Mouse (Mus musculus): ENCODE measurements around the gene Cd27. TPM values are rescaled to one million over a fixed set of nuclear protein-coding genes. Genes with fewer than 3 reads are reported as not detected.

Cd27 gene
- total RNA-seq, 1 experiment from 2014 or later = 196 TPM

DNA sequence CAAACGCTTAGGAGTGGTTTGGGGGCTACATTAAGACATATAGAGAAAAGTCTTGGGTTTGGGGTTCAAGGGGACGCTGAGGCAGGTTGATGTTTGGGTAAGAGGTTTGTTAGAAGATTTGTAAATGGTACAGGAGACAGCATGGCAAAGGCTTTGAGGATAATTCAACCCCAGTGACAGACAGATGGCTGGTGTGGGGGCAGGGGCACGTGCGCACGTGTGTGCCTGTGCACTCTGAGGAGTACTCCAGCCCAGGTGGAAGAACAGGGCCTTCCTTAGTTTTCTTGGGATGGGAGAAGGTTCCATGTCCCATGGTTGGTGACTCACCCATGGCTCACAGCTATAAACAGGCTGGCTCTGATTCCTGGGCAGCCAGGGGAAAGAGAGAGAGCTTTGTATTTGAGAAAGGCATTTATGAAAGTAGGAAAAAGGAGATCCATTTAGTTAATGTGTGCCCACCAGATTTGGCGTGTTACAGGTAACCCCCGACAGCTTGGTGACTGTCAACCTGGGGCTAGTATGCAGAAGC lies 18.8 kb upstream of the Cd27 start:
- no peak for ATAC-seq (replicated peaks in 1 of 2; ENCODE audit: insufficient read depth in 1 of 2, low FRiP score in 2 of 2, low TSS enrichment in 1 of 2, low read depth in 1 of 2, poor library complexity in 2 of 2, severe bottlenecking in 2 of 2)

GRCm38 (mm10) chr6:125253863-125254715 lies 17.3 kb upstream of the Cd27 start:
- peak; percentile 81 to 84 for ATAC-seq (replicated peaks in 1 of 2; ENCODE audit: insufficient read depth in 1 of 2, low FRiP score in 2 of 2, low TSS enrichment in 1 of 2, low read depth in 1 of 2, poor library complexity in 2 of 2, severe bottlenecking in 2 of 2)

DNA sequence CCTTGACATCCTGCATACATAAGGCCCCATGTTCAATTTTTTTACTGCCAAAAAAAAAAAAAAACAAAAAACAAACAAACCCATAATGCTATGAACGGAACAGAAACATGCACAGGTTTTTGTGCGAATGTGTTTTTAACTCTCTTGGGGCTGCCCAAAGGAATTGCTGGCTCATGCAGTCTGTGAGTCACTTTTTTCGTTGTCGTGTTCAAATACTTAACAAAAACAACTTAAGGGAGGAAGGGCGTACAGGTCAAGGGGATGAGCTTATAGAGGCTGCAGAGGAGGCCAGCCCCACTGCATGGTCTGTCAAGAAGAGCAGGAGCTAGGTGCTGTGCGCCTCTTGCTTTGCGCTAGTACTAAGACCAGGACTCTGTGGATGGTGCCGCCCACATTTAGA lies 15.9 kb upstream of the Cd27 start:
- no peak for ATAC-seq (replicated peaks in 1 of 2; ENCODE audit: insufficient read depth in 1 of 2, low FRiP score in 2 of 2, low TSS enrichment in 1 of 2, low read depth in 1 of 2, poor library complexity in 2 of 2, severe bottlenecking in 2 of 2)

DNA sequence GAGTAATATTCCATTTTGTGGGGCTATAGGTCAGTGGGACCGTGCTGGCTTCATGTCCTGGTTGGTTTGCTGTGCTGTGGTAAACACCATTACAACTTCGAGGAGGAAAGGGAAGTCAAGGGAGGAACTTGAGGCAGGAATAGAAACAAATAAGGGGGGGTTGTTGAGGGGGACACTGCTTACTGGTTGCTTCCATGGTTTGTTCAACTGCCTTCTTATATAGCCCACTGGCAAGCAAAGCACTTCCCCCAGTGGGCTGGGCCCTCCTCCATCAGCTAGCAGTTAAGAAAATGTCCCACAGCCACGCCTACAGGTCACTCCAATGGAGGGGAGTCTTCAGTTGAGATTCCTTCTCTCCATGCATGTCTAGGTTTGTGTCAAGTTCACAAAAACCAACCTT lies 15.5 kb upstream of the Cd27 start:
- no peak for ATAC-seq (replicated peaks in 1 of 2; ENCODE audit: insufficient read depth in 1 of 2, low FRiP score in 2 of 2, low TSS enrichment in 1 of 2, low read depth in 1 of 2, poor library complexity in 2 of 2, severe bottlenecking in 2 of 2)

DNA sequence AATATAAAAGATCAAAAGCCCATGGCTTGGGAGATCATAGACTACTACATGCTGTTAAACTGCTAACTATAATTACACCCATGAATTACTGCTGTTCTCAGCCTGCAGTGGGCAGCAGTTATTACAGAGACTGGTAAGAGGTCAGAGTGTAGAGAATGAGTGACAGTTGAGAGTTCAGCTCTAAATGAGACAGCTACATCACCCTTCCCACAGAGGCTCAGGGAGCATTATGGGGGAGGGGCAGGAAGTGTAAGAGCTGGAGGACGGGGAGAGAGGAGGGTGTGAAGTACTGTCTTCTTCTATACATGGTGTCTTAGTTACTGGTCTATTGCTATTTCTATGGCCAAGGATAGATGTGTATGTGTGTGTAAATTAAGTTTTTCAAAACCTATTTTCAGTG lies 7.7 kb upstream of the Cd27 start:
- ATAC-seq (replicated peaks in 1 of 2; ENCODE audit: insufficient read depth in 1 of 2, low FRiP score in 2 of 2, low TSS enrichment in 1 of 2, low read depth in 1 of 2, poor library complexity in 2 of 2, severe bottlenecking in 2 of 2) = no peak

- peak; percentile 60 to 61 for ATAC-seq (replicated peaks in 1 of 2; ENCODE audit: insufficient read depth in 1 of 2, low FRiP score in 2 of 2, low TSS enrichment in 1 of 2, low read depth in 1 of 2, poor library complexity in 2 of 2, severe bottlenecking in 2 of 2)
These were observed 4.8 kb upstream of the Cd27 start for GRCm38 (mm10) chr6:125241566-125241965.

- no peak for ATAC-seq (replicated peaks in 1 of 2; ENCODE audit: insufficient read depth in 1 of 2, low FRiP score in 2 of 2, low TSS enrichment in 1 of 2, low read depth in 1 of 2, poor library complexity in 2 of 2, severe bottlenecking in 2 of 2)
These were observed 3.8 kb upstream of the Cd27 start for GRCm38 (mm10) chr6:125240617-125241016.

- no peak for ATAC-seq (replicated peaks in 1 of 2; ENCODE audit: insufficient read depth in 1 of 2, low FRiP score in 2 of 2, low TSS enrichment in 1 of 2, low read depth in 1 of 2, poor library complexity in 2 of 2, severe bottlenecking in 2 of 2)
These were observed 2.7 kb upstream of the Cd27 start for GRCm38 (mm10) chr6:125239547-125239946.

- peak; percentile 18 to 25; a peak in 2 of 4 replicates for ATAC-seq (replicated peaks in 1 of 2; ENCODE audit: insufficient read depth in 1 of 2, low FRiP score in 2 of 2, low TSS enrichment in 1 of 2, low read depth in 1 of 2, poor library complexity in 2 of 2, severe bottlenecking in 2 of 2)
These were observed 1.6 kb upstream of the Cd27 start for GRCm38 (mm10) chr6:125238396-125238795.

DNA sequence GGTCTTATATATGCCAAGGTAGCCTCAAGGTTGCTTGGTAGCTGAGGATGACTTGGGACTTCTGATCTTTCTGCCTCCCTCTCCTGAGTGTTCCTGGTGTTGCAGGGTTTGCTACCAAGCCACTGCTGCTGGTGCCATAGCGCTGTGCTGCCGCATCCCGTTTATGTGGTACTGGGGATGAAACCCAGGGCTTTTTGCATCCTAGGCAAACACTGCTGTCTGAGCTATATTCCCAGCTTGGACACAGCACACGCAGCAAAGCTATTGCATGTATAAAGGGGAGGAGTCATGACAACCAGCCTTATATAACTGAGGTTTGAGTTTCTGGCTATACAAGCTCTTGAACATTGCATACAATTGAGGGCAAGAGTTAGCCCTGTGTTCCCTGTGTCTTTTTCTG lies 611 bp upstream of the Cd27 start:
- peak; percentile 18 to 27; a peak in 3 of 4 replicates for ATAC-seq (replicated peaks in 1 of 2; ENCODE audit: insufficient read depth in 1 of 2, low FRiP score in 2 of 2, low TSS enrichment in 1 of 2, low read depth in 1 of 2, poor library complexity in 2 of 2, severe bottlenecking in 2 of 2)

GRCm38 (mm10) chr6:125236341-125236740 lies 469 bp downstream of the Cd27 start:
- no peak for ATAC-seq (replicated peaks in 1 of 2; ENCODE audit: insufficient read depth in 1 of 2, low FRiP score in 2 of 2, low TSS enrichment in 1 of 2, low read depth in 1 of 2, poor library complexity in 2 of 2, severe bottlenecking in 2 of 2)

- no peak for ATAC-seq (replicated peaks in 1 of 2; ENCODE audit: insufficient read depth in 1 of 2, low FRiP score in 2 of 2, low TSS enrichment in 1 of 2, low read depth in 1 of 2, poor library complexity in 2 of 2, severe bottlenecking in 2 of 2)
These were observed 2.3 kb downstream of the Cd27 start for GRCm38 (mm10) chr6:125234520-125234828.

DNA sequence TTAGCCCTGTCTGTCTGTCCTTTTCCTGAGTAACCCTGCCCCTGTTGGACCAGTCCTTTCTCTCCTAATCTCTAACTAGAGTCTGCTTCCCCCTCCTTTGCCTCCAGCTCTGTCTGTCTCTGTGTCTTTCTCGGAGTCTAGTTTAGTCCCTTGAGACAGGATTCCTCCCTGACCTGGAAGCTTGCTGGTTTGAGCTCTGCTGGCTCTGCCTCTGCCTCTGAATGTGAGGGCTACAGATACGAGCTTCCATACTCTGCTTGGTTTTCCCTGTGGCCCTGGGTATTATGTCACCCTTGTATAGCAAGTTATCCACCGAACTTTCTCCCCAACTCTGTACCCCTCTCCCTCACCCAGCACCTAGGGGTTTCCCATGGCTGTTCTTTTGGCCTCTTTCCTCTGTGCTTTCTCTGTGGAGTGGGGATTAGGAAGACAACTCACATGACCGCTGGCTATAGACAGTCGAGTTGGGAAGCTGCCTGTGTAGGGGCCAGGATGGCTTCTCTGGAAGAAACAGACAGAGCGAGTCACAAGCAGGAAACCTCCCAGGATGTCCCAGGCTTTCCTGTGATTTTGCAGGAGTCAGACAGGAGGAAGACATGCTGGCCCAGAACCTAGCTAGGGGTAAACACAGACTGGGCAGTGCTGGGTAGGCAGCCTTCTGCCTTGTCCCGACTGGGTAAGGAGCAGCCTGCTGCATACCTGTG lies 2.8 kb downstream of the Cd27 start:
- ATAC-seq (replicated peaks in 1 of 2; ENCODE audit: insufficient read depth in 1 of 2, low FRiP score in 2 of 2, low TSS enrichment in 1 of 2, low read depth in 1 of 2, poor library complexity in 2 of 2, severe bottlenecking in 2 of 2) = no peak

- ATAC-seq (replicated peaks in 1 of 2; ENCODE audit: insufficient read depth in 1 of 2, low FRiP score in 2 of 2, low TSS enrichment in 1 of 2, low read depth in 1 of 2, poor library complexity in 2 of 2, severe bottlenecking in 2 of 2) = no peak
These were observed 4.3 kb downstream of the Cd27 start for GRCm38 (mm10) chr6:125232516-125232915.

GRCm38 (mm10) chr6:125232045-125232437 lies 4.8 kb downstream of the Cd27 start:
- 0 out of 4 replicates have a peak, but pooled peaks of 1 of the 2 experiments have one; percentile 5 for ATAC-seq (replicated peaks in 1 of 2; ENCODE audit: insufficient read depth in 1 of 2, low FRiP score in 2 of 2, low TSS enrichment in 1 of 2, low read depth in 1 of 2, poor library complexity in 2 of 2, severe bottlenecking in 2 of 2)

GRCm38 (mm10) chr6:125231117-125232044 lies 5.4 kb downstream of the Cd27 start, which contains the start of gene Tapbpl:
TSS of gene Tapbpl (minus strand) at chr6:125231860.
- ATAC-seq (replicated peaks in 1 of 2; ENCODE audit: insufficient read depth in 1 of 2, low FRiP score in 2 of 2, low TSS enrichment in 1 of 2, low read depth in 1 of 2, poor library complexity in 2 of 2, severe bottlenecking in 2 of 2) = peak; percentile 76 to 83

GRCm38 (mm10) chr6:125230571-125230970 lies 6.2 kb downstream of the Cd27 start:
- ATAC-seq (replicated peaks in 1 of 2; ENCODE audit: insufficient read depth in 1 of 2, low FRiP score in 2 of 2, low TSS enrichment in 1 of 2, low read depth in 1 of 2, poor library complexity in 2 of 2, severe bottlenecking in 2 of 2) = no peak

All from hematopoietic stem cell, adult 5-6 weeks (primary cell).